Mouse (Mus musculus): ENCODE measurements around the gene Atxn7.
A peak's percentile ranks its signal among the peaks of the same experiment; 100 is the strongest.
"Not testable (repeated sequence)": the region's sequence is repeated elsewhere in the genome, so short reads cannot be mapped to it uniquely, and the experiment has no call there.

The Atxn7 gene

DNA sequence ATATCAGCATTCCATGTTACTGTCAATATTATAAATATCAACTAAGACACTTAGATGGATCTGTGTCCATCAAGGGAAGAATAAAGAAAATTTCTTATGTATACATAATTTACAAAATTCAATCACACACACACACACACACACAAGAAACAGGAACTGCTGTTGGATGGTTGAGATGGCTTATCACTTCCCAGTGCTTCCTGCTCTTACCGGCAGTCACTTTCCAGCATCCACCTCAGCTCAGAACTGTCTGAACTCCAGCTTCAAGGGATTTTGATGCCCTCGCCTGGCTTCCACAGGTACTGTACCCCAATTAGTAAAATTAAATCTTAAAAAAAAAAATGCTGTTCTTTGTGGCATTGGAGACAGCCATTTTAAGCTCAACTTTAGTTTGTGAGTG is 27.2 kb downstream of the Atxn7 start:
- DNase-seq (ENCODE audit: low read depth) = no peak

DNA sequence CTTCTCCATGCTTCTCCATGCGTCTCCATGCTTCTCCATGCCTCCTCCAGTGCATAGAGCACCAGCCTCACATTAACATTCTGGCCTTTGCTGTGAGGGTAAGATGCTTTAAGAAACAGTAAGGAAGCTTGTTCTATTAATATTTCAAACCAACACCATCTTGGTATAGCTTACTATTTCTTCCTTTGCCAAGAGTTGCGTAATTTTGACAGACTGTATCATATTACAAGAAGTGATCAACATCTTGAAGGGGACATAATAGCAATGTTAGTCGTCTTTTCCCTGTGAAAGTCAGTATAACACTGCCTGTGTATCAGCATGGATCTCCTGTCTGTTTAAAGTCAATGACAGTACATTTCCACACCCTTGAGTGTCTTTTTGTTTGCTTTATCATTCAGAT is 29.5 kb downstream of the Atxn7 start:
- DNase-seq (ENCODE audit: low read depth) = no peak

DNA sequence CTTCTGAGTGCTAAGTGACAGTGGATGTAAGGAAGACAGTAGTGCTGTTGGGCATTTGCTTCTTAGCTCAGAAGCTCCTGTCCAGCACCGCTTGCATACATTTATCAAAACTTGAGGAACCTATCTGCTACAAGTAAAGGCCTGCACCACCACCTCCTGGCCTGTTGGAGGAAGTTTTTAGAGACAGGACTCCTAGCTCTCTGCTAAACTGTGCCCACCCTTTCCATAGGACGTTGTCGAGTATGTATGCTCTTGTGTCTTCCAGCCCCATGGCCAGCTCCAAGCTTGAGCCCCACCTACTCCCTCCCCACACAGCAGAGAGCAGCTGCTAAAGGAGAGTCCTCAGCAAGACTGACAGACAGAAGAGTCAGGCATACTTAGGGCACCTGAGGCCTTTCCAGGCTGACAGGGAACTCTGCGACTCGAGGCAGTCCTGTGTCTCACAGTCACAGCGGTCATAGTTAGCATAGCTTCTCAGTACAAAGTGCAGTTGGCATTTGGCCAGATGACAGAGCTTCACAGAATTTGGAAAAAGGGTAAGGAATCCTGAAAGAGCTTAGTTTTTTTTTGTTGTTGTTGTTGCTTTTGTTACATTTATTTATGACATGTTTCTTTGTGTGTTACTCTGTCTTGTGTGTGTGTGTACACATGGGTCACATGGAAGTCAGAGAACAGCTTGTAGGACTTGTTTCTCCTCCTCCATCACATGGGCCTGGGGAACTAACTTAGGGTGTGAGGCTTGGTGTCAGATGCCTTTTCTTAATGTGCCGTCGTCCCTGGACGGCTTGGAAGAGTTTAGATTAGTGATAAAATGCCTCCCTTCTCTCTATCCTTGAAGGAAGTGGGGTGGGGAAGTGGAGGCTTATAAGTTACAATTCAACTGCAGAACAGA is 34.2 kb downstream of the Atxn7 start:
- DNase-seq (ENCODE audit: low read depth) = no peak

DNA sequence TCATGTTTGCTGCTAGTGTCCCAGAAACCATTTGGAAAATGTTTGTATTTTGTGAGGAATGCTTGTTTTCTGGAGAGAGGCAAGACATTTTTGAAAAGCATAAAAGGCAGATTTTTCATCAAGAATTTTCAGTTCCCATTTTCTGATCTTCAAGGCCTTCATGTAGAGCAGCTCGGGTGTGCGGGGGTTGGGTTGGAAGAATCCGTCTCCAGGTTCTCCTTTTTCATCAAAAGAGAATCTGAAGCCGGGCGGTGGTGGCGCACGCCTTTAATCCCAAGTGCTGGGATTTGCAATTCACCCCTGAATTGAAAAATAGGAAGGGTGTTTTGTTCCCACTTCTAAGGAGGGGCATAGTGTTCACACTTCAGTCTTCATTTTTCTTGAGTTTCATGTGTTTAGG is 41.5 kb downstream of the Atxn7 start:
- DNase-seq (ENCODE audit: low read depth) = no peak

DNA sequence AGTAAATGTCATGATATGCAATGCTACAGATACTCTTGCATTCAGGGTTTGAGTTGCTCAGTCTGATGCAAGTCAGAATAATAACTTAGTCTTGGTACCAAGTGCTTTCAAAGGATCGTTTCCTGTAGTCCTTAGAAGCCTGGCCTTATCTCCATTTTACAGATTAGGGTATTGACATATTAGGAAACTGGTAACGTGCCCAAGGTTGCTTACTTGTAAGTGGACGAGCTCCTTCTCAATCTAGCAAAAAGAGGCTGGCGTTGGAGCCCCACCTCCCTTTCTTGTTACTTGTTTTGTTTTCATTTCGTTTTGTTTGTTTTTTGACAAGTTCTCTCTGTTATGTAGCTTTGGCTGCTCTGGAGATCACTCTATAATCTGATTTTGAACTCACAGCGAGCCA is 48.5 kb downstream of the Atxn7 start:
- no peak for DNase-seq (ENCODE audit: low read depth)

DNA sequence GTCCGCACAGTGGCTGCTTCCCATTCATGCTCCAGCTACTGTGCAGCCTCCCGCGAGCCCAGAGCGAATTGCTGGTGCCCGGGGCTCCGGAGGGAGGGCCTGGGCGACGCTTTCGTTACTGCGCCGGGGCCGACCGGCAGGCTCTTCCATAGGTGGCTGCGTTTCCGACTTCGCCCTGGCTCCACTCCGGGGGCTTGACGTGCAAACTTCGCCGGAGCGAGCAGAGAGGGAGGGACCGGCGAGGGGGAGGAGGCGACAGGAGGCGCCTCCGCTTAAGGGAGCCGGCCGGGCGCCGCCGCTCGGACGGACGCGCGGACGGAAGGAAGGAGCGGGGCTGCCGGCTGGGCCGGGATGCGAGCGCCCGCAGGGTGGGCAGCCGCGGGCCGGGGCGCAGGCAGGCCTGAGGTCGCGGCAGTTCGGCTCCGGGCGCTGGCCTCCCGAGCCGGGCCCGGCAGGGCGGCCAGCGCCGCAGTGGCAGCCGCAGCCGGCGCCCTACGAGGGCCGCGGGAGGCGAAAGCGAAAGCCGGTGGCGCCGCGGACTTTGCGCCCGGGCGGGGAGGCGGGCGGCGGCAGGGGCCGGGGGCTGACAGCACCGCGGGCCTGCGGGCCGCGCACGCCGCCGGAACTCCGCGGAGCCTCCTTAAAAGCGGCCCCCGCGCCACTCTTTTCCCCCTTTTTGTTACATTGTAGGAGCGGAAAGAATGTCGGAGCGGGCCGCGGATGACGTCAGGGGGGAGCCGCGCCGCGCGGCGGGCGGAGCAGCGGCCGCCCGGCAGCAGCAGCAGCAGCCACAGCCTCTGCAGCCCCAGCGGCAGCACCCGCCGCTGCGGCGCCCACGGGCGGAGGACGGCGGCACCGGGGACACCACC is 51.4 kb downstream of the Atxn7 start:
- peak; percentile 51 for DNase-seq (ENCODE audit: low read depth)

DNA sequence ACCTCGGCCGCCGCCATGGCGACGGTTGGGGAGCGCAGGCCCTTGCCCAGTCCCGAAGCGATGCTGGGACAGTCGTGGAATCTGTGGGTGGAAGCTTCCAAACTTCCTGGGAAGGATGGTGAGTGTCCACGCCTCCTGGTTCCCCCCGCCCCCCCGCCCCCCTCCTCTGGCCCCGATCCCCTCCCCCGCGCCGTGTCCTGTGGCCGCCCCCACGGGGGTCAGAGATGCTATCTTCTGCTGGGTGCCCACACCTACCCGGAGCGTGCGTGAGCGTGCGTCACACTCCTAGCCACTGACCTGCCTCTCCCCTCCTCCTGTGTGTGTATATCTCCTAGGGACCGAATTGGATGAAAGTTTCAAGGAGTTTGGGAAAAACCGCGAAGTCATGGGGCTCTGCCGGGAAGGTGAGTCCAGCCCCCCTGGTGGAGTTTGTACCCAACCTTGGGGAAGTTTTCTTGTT is 52.0 kb downstream of the Atxn7 start:
- no peak for DNase-seq (ENCODE audit: low read depth)

DNA sequence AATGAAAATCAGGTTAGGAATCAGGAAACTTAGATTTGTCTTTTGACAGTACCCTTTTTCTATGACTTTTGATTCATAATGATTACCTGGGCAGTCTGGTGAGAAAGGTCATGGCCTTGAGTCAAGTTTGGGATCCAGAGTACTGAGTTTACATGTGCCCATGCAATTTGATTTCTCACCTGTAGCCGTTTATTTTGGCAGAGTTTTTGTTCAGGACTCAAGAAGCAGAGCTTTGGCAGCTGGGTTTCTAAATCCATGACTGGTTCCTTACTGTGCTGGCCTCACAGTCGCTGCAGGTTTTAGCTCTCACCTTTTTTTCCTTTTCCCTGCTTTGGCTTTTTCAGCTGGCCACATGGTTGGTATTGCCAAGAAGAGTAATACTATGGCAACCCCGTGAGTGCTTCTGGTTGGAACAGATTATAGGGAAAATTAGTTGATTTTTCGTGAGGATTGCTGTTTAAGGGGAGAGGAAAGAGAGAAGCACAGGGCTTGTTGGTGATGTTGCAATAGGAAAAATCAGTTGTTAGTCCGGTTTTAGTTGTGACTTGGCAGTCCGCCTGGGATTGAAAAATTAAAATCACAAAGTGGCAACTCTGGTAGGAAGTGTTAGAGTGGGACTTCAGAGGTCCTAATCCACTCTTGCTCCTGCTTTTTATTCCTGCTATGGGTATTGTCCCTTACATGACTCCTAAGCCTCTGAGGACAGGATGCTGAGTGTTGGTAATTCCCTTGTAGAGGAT is 53.6 kb downstream of the Atxn7 start:
- DNase-seq (ENCODE audit: low read depth) = peak; percentile 26

DNA sequence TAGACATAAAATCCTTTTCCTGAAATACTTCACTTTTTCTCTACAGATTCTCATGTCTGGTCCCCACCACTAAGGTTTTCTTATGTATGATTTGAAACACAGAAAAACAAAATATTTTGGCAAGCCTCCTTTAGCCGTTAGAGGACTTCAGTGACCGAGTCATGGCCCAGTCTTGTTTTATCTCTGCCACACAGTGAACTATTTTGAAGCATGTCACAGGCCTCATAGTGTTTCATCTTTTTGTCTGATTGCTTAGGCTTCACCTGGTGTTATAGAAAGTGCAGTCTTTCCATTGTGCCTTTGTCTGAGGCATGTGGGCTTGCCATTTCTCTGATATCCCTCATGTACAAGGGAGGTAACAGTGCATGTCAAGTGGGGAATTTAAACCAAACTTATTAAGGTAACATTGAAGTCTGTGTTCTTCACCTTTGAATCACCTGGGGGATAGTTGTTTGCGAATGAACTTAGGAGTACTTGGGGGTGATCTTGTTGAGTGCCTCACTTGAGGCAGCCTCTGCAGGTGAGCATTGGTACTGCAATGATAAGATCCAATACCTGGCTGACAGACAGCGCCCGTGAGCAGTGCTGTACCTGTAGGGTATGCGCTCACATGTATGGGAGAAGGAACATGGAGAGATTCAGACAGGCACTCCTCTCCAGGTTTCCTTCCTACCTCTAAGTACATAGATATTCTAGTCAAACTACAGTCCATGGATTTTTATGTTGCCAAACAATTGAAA is 58.1 kb downstream of the Atxn7 start:
- DNase-seq (ENCODE audit: low read depth) = no peak

DNA sequence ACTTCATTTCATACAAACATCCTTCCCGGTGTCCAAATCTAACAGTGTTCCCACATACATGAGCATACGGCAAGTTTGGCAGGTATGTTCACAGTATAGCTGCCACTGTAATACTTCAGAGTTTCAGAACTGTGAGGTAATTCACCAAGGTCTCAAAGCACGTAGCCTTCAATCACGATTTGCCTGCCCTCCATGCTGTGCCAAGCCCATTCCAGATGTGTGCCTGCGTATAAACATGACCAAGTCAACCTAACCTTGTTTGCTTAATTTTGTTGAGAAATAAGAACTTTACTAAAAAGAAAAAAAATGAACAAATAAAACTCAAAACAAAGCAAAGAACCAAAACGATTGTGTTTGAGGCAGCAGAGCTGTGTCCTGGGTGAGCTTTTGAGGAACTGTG is 60.0 kb downstream of the Atxn7 start:
- no peak for DNase-seq (ENCODE audit: low read depth)

DNA sequence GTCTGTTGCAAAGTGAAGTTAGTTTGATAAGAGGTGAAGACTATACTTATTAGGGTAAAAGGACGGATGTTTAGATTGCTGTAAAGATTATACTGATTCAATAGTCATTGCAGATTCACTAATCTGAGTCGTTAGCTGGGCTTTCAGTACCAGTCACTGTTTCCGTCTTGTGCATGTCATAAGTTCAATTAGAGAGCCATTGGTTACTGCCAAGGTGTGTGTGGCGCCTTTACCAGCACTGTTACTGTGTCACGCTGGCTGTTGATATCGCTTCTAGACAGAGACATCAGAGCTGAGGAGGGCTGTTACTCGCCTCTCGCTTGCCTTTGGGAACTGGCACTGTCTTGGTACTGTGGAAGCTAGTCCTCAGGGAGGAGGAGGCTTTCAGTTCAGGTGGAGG is 64.6 kb downstream of the Atxn7 start:
- DNase-seq (ENCODE audit: low read depth) = no peak

DNA sequence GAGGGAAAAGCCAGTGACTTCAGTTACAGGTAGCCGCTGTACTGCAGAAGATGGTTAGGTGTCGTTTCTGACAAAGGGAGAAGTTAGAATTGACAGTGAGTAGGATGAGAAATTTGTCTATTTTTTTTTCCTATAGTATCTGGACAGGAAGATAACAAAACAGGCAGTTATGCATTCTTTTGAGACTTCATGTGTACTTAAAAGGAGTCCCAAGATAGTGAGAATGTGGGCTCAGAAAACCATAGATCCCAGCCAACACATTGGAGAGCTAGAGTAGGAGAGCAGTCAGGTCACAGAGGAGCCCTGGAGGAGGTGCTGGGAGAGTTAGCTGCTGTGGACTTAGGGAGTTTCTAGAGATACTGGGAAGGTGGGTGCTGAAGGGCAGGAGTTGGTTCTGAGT is 69.4 kb downstream of the Atxn7 start:
- no peak for DNase-seq (ENCODE audit: low read depth)

DNA sequence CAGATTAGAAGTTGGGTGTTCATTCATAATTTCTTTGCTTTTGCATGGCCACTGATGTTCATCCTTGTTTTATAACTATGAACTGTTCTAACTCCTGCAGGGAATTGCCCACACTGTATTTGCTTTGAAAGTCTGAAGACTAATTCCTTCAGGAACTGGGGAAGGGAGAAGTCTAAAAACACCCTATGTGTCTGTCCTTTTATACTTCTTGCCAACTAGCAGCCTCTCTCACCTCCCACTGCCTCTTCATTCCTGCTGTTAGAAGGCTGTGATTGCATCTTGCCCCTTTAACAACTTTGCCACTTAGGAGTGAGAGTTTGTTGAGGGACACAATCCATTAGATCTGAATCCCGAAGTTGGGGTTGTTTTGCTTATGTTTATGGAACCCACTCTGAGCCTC is 71.6 kb downstream of the Atxn7 start:
- no peak for DNase-seq (ENCODE audit: low read depth)

DNA sequence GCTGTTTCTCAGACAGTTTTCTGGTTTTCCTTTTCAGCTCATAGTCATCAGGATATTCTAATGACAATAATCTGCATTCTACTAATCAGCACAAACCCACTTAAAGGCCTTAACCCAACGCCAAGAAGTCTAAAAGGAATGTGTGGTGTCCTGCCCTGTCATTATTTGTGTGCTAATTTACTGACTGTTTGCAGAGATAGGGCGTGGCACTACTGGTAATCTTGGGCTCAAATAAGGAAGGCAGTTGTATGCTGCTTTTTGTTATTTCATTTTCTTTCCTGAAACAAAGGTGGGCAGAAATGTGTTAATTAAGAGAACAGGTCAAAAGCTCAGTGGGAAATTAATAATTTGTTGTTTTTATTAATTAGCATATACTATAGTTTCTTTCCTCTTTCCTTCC is 75.1 kb downstream of the Atxn7 start:
- DNase-seq (ENCODE audit: low read depth) = no peak

DNA sequence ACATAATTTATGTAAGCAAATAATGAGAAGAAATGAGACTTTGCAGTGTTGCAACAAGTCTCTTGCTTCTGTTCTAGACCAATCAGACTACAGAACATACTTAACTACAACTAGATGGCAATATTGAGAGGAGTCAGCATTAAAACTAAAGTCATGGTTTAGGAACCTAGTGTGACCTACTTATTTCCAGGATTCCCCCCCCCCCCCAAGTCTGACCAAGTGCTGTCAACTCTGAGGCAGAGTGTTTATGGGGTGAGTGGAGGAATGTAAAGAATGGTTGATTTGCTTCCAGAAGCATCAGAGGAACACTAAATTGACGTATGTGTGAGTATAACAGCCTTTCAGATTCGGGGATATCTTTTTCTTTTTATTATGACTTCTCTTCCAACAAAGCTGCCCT is 77.0 kb downstream of the Atxn7 start:
- DNase-seq (ENCODE audit: low read depth) = no peak

DNA sequence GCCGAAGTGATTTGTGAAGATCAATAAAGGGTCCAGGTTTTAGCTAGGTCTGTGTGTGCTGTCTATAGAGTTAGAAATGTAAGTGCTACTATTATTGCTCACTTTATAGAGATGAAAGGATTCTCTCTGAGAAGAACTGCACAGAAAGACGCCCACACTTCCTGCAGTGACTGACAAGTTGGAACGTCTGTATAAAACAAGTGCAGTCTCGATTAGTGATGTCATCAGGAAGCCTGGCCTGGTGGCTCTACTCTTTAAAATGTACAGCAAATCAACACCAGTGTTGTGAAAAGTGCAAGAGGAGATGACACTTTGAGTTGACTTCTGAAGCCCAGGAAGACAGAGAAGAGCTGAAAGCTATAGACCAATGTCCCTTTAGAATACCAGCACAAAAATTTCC is 81.1 kb downstream of the Atxn7 start:
- no peak for DNase-seq (ENCODE audit: low read depth)

DNA sequence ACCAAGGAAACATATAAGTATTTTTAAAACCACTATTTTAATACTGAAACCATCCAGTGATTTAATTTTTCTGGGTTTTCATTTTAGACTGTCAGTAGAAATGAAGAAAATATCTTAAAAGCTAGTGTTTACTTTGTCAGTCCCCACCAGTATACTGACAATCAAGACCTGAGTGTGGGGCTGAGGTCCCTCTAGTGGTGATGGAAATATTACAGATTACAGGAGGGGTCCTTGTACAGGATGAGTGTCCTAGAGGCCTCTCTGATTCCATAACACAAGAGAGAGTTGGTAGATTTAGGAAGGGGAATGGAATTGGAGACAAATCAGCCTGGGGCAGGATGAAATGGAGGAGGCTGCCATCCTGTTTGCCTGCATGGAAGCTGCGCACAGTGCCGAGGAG is 93.1 kb downstream of the Atxn7 start:
- no peak for DNase-seq (ENCODE audit: low read depth)

DNA sequence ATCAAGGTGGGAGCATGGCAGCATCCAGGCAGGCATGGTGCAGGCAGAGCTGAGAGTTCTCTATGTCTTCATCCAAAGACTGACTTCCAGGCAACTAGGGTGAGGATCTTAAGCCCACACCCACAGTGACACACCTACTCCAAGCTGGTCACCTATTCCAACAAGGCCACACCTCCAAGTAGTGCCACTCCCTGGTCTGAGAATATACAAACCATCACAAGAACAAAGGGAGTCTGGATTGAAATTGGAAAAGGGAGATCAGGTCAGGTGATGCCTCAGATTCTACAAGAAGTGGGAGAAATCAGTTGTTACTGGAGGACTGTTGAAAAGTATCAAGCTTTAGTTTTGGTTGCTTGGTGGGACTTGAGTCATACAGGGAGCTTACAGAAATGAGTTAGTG is 98.4 kb downstream of the Atxn7 start:
- not testable (repeated sequence) for DNase-seq (ENCODE audit: low read depth)

DNA sequence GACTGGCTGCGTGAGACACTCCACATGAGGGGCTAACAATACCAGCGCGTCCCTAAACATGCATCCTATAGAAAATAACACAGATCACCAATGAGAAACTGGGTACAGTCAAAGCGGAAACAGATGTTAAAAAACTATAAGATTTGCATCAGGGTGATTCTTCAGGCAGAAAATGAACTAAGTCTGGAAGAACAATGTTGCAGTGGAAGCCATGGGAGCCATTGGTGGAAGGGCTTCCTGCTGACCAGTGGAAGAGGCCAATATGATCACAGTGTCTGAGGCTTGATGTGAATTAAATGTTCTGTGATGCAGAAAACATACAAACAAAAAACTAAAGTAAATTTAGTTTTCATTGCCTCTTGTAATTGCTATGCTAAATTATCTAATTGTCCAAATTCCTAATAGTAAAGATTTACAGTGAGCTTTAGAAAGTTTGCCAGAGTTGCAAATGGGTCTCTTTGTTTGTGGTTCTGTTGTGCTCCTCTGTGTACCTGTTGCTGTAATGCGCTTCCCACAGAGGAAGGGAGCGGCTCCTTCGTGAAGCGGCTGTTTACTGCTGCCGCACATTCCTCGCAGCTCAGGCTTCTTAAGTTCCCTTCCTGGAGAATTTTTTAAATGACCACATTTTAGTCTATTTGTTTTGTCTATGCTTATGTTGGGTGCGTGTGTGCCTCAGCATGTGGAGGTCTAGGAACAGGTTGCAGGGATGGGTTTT is 101.4 kb downstream of the Atxn7 start:
- no peak for DNase-seq (ENCODE audit: low read depth)

DNA sequence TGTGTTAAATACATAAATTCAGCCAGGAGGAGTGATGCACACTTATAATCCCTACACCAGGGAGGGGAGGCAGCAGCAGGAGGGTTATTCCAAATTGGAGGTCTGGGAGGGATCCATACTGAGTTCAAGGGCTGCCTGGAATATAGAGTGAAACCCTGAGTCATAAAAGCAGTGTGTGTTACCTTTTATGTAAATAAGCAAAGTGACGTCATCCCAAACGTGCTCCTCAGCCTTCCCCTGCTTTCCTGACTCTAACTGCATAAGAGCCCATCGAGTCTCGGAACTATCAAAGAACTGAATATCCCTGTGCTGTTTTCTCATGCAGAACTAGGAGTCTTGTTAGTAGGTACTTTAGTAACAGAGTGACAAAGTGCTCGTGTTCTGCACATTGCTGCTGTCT is 102.1 kb downstream of the Atxn7 start:
- DNase-seq (ENCODE audit: low read depth) = no peak

DNA sequence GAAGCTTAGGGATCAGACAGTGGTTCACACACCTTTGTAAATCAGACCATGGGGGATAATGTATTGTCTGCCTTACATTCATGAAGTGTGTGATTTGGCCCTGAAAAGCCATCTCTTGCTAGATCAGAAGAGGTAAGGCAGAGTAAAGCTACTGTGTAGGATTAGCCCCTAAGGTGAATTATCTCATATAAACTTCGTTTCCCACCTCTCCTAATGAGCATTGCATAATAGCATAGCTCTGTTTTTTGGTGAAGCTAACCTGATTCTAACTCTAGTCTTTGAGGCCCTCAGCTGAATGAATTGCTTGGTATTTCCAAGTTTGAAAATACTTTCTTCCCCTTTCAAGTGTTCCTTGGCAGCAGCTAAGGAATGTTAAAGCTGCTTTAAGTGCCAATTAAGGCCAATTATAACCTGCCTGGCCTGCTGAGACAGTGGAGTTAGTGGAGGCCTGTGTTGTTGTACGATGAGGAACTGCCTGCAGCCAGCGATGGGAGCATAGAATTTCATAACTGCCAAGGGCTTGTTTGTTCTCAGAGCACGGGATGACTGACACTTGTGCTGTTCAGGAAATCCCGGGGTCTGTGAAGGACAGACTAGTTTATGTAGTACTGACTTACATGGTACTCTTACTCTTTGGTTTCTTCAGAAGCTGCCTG is 103.4 kb downstream of the Atxn7 start:
- peak; percentile 9 for DNase-seq (ENCODE audit: low read depth)

Data from fibroblast of lung, adult 2 months (primary cell).